Comparison of ENCODE assay signal across 10 mouse cellular contexts in genomic region chr11:105345284-105345683, GRCm38 (mm10). TPM values are rescaled to one million over a fixed set of nuclear protein-coding genes. Genes with fewer than 3 reads are reported as not detected.
DNase-seq lines count a peak whose midpoint lies in the region; ATAC-seq and TF ChIP-seq lines count a peak whose summit lies in the region.
"Had no signal": no experiment of that assay in that cellular context is flagged by ENCODE, and none has a peak within 500 bp of the region (broad histone marks: within the 10 kb centered on the region; RNA-seq: fewer than 3 reads in every experiment).

No protein-coding gene starts in this region.

- H3K27me3 ChIP-seq in kidney, embryonic 14.5 days (ENCODE audit: control insufficient read depth, insufficient read depth, low read length): no peaks in the 10 kb centered on the region
- H3K27me3 ChIP-seq in CH12.LX (replicated peaks): peaks cover 4% of the 10 kb centered on the region
- H3K27me3 ChIP-seq in lung, postnatal 0 days (replicated peaks; ENCODE audit: insufficient read depth, low read length): no peaks in the 10 kb centered on the region
- no peaks in the 10 kb centered on the region for H3K27me3 ChIP-seq in forebrain, embryonic 13.5 days

- H3K4me3 ChIP-seq in kidney, embryonic 14.5 days (ENCODE audit: low read length): no peak overlapping the region
- H3K4me3 ChIP-seq in CH12.LX (replicated peaks in 1 of 3; ENCODE audit: low read depth in 2 of 3, low read length in 2 of 3, poor library complexity in 1 of 3): no peak overlapping the region
- no peak overlapping the region for H3K4me3 ChIP-seq in lung, postnatal 0 days (ENCODE audit: low read depth, low read length)
- no peak overlapping the region for H3K4me3 ChIP-seq in forebrain, embryonic 13.5 days

- peak; percentile 52 for DNase-seq in kidney, adult 18-20 months
- DNase-seq in CH12.LX (ENCODE audit: extremely low read depth): peak; percentile 50
- peak; percentile 59 for DNase-seq in ZHBTc4 (ENCODE audit: low read depth, low spot score)
- DNase-seq in lung, postnatal 0 days (ENCODE audit: low spot score): peak; percentile 55
- DNase-seq in left cerebral cortex, adult 9 months (ENCODE audit: low spot score in 2 of 2): no peak

- peak; percentile 75 for TF ChIP-seq RAD21 in CH12.LX (IDR thresholded peaks at IDR 0.05; ENCODE audit: low read depth, low read length)

- dilution Hi-C loops in CH12.LX (cut with MboI; ENCODE audit: extremely low pct_ligation_motif_present, extremely low pct_unique_long_range_greater_than_20kb, low sequenced_read_pairs): no loop called here

- ATAC-seq in kidney, embryonic 14.5 days (ENCODE audit: low FRiP score, low TSS enrichment): no peak
- ATAC-seq in lung, postnatal 0 days: no peak
- ATAC-seq in forebrain, embryonic 13.5 days: no peak
- no peak for ATAC-seq in monocyte, adult 5-6 weeks (replicated peaks; ENCODE audit: insufficient number of reproducible peaks, low FRiP score, low TSS enrichment, poor library complexity, severe bottlenecking)

- H3K36me3 ChIP-seq in kidney, embryonic 14.5 days (ENCODE audit: control insufficient read depth, insufficient read depth, low read length): peaks cover 65% of the 10 kb centered on the region
- H3K36me3 ChIP-seq in CH12.LX (replicated peaks in 1 of 2; ENCODE audit: control insufficient read depth in 1 of 2, insufficient read depth in 1 of 2, low read length in 1 of 2): no peaks in the 10 kb centered on the region
- H3K36me3 ChIP-seq in lung, postnatal 0 days (ENCODE audit: insufficient read depth, low read length): no peaks in the 10 kb centered on the region
- peaks cover 17% of the 10 kb centered on the region for H3K36me3 ChIP-seq in forebrain, embryonic 13.5 days (ENCODE audit: poor library complexity, severe bottlenecking)

- no peak overlapping the region for H3K4me2 ChIP-seq in kidney, embryonic 14.5 days (replicated peaks; ENCODE audit: low read depth, low read length)
- no peak overlapping the region for H3K4me2 ChIP-seq in CH12.LX (ENCODE audit: insufficient read depth, low read depth, poor library complexity, severe bottlenecking)
- no peak overlapping the region for H3K4me2 ChIP-seq in lung, postnatal 0 days (replicated peaks; ENCODE audit: low read depth, low read length)
- H3K4me2 ChIP-seq in forebrain, embryonic 13.5 days: no peak overlapping the region

- in situ Hi-C loops in CH12.LX (cut with MboI; ENCODE audit: low pct_ligation_motif_present, low pct_unique_long_range_greater_than_20kb, low sequenced_read_pairs): loop anchor here (5.0 kb wide), 2 partner anchors 247 to 567 kb away; no protein-coding TSS in a partner anchor

- H3K27ac ChIP-seq in kidney, embryonic 14.5 days (ENCODE audit: low read depth, low read length): no peak overlapping the region
- H3K27ac ChIP-seq in CH12.LX (ENCODE audit: insufficient read depth, low read depth): no peak overlapping the region
- no peak overlapping the region for H3K27ac ChIP-seq in lung, postnatal 0 days (ENCODE audit: low read length)
- no peak overlapping the region for H3K27ac ChIP-seq in forebrain, embryonic 13.5 days

- no peaks in the 10 kb centered on the region for H3K79me2 ChIP-seq in CH12.LX (replicated peaks; ENCODE audit: control insufficient read depth, extremely low read depth, insufficient read depth, poor library complexity, severe bottlenecking)

- no peaks in the 10 kb centered on the region for H3K4me1 ChIP-seq in kidney, embryonic 14.5 days (ENCODE audit: control insufficient read depth, insufficient read depth, low read length)
- H3K4me1 ChIP-seq in CH12.LX (ENCODE audit: control insufficient read depth in 1 of 2, insufficient read depth in 2 of 2): peaks cover 9 to 24% of the 10 kb centered on the region in 2 experiments; a peak in 3 of 4 replicates
- no peaks in the 10 kb centered on the region for H3K4me1 ChIP-seq in lung, postnatal 0 days (ENCODE audit: insufficient read depth, low read depth, low read length)
- no peaks in the 10 kb centered on the region for H3K4me1 ChIP-seq in forebrain, embryonic 13.5 days

- no peak for TF ChIP-seq EP300 in CH12.LX (IDR thresholded peaks at IDR 0.05; ENCODE audit: low read length)
- TF ChIP-seq EP300 in lung, postnatal 0 days (IDR thresholded peaks at IDR 0.05): no peak

- WGBS in kidney, embryonic 14.5 days: 86% methylated on average over 2 of the region's 2 CpGs
- WGBS in lung, postnatal 0 days: 69% methylated on average over 2 of the region's 2 CpGs
- WGBS in forebrain, embryonic 13.5 days: 81% methylated on average over 2 of the region's 2 CpGs

- H3K9me3 ChIP-seq in kidney, embryonic 14.5 days (ENCODE audit: control insufficient read depth, low read length): no peaks in the 10 kb centered on the region
- H3K9me3 ChIP-seq in CH12.LX (replicated peaks; ENCODE audit: low read length): no peaks in the 10 kb centered on the region
- no peaks in the 10 kb centered on the region for H3K9me3 ChIP-seq in lung, postnatal 0 days (ENCODE audit: low read length)
- H3K9me3 ChIP-seq in forebrain, embryonic 13.5 days (replicated peaks): no peaks in the 10 kb centered on the region

- no peak for TF ChIP-seq POLR2A in CH12.LX (IDR thresholded peaks at IDR 0.05; ENCODE audit: low read depth, low read length)

- peak; percentile 80 to 86 for TF ChIP-seq CTCF in CH12.LX (conservative IDR thresholded peaks at IDR 0.05 in 1 of 2, IDR thresholded peaks at IDR 0.05 in 1 of 2; ENCODE audit: low read depth in 2 of 2, low read length in 2 of 2)
- TF ChIP-seq CTCF in lung, postnatal 0 days (IDR thresholded peaks at IDR 0.05): peak; percentile 74

- H3K9ac ChIP-seq in kidney, embryonic 14.5 days (ENCODE audit: low read depth, low read length): no peak overlapping the region
- H3K9ac ChIP-seq in CH12.LX (ENCODE audit: insufficient read depth, low read depth): no peak overlapping the region
- no peak overlapping the region for H3K9ac ChIP-seq in lung, postnatal 0 days (replicated peaks; ENCODE audit: low read depth)
- H3K9ac ChIP-seq in forebrain, embryonic 13.5 days: no peak overlapping the region

TF ChIP-seq in CH12.LX, 34 proteins besides CTCF, POLR2A, EP300 and RAD21:
- TF ChIP-seq TCF12 (IDR thresholded peaks at IDR 0.05; ENCODE audit: low read depth, low read length) (no peak), ELF1 (IDR thresholded peaks at IDR 0.05; ENCODE audit: low read depth, low read length) (no peak), SMC3 (IDR thresholded peaks at IDR 0.05; ENCODE audit: low read depth, low read length) (peak; percentile 65), MAZ (IDR thresholded peaks at IDR 0.05; ENCODE audit: low read depth, low read length) (0 out of 2 replicates have a peak, but pooled peaks have one; percentile 30)

RNA-seq across cellular contexts. Expression of gene Mrc2, which starts 52.8 kb away (rescaled TPM):
- 10.9 and 11.5 TPM in 2 replicates for polyA plus RNA-seq in kidney, embryonic 14.5 days (2014; fragmentation: Nextera tagmentation; extraction: Ambion mirVana)
- total RNA-seq in CH12.LX (2012; rRNA removed): under 0.01 and 0.25 TPM in 2 replicates
- 0.04 and 0.09 TPM in 2 replicates for total RNA-seq in CH12.LX (2014; rRNA removed)
- polyA plus RNA-seq in CH12.LX (2012; ENCODE audit: insufficient read length, low read depth): 0.10 and 0.19 TPM in 2 replicates
- 20.0 and 22.6 TPM in 2 replicates for polyA plus RNA-seq in lung, postnatal 0 days (2015; fragmentation: Nextera tagmentation; extraction: Ambion mirVana)
- 4.5 and 6.3 TPM in 2 replicates for polyA plus RNA-seq in forebrain, embryonic 13.5 days (2015; fragmentation: Nextera tagmentation; extraction: Ambion mirVana)
- total RNA-seq in monocyte, adult 5-6 weeks (2017): 0.11 to 0.58 TPM (median 0.38 TPM) in 3 replicates
- total RNA-seq: common myeloid progenitor, adult 5-6 weeks; hematopoietic stem cell, adult 5-6 weeks had no signal

Comparison
In these comparisons a context has a peak if more than half of its experiments do, and no peak if none do; other contexts are left out.
1. DNase-seq: peak in kidney, adult 18-20 months (single experiment), CH12.LX (single experiment), ZHBTc4 (single experiment) and lung, postnatal 0 days (single experiment); none in left cerebral cortex, adult 9 months (0 of 2).